Mouse (Mus musculus): ENCODE measurements at regions not wholly inside any gene's neighbourhood (a gene's known extent, or its start where the extent isn't known, plus 50 kb on each side); places are given as distances from the start of the nearest gene placed in this dataset.
A peak's percentile ranks its signal among the peaks of the same experiment; 100 is the strongest.

DNA sequence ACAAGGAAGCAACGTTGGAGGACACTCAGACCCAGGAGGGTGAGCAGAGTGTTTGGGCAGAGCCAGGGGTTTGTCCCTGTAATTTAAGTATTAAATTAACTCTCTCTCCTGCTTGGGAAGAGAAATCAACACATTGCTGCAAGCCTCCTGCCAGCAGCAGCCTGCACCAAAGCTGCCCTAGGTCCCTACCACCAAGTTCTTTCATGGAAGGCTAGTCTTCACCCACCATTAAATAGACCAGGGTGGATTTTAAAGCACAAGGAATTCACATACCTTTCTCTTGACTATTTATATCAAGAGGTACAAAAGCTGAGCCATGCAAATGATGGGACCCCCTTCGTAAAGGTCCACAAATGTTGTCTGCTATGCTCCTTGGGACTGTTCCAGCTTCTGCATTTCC is 165.9 kb downstream of the Sptssa start:
- no peak for DNase-seq
- TF ChIP-seq CTCF (IDR thresholded peaks at IDR 0.05; ENCODE audit: borderline replicate concordance, insufficient read depth, low read depth, low read length) (no peak), POLR2A (IDR thresholded peaks at IDR 0.05; ENCODE audit: borderline replicate concordance, insufficient read depth, low read length) (no peak)
- no peaks in the 10 kb centered on the region for H3K27me3 ChIP-seq (ENCODE audit: control insufficient read depth, insufficient read depth, low read length)
- H3K4me1 ChIP-seq (ENCODE audit: control insufficient read depth, insufficient read depth, low read length), result no peaks in the 10 kb centered on the region
- no peak overlapping the region for H3K4me3 ChIP-seq (replicated peaks; ENCODE audit: insufficient read depth, low read depth, low read length)
- WGBS, result 85% methylated on average over 2 of the region's 2 CpGs
- H3K27ac ChIP-seq (ENCODE audit: insufficient read depth, low read length), result no peak overlapping the region

DNA sequence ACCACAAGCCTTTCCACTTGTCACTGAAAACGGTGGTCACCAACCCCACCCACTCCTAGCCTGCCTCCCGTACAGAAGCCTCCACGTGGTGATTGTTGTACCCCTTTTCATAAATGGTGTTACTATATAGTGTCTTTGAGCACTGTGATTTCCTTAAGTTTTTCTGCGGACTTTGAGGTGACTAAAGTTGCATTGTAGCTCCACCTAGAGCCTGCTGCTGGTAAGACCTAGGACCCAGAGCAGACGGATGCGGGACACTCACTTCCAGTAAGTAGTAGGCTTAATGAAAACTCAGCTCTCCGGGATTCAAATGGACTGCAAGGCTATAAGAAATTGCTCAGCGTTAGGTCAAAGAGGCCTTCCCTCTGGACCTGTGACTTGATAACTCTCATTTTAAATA is 166.7 kb downstream of the Sptssa start:
- H3K27me3 ChIP-seq (ENCODE audit: control insufficient read depth, insufficient read depth, low read length), result no peaks in the 10 kb centered on the region
- no peak overlapping the region for H3K27ac ChIP-seq (ENCODE audit: insufficient read depth, low read length)
- TF ChIP-seq POLR2A (IDR thresholded peaks at IDR 0.05; ENCODE audit: borderline replicate concordance, insufficient read depth, low read length) (no peak), CTCF (IDR thresholded peaks at IDR 0.05; ENCODE audit: borderline replicate concordance, insufficient read depth, low read depth, low read length) (peak; percentile 78)
- WGBS, result 3% methylated on average over 8 of the region's 8 CpGs
- H3K4me3 ChIP-seq (replicated peaks; ENCODE audit: insufficient read depth, low read depth, low read length), result no peak overlapping the region
- H3K4me1 ChIP-seq (ENCODE audit: control insufficient read depth, insufficient read depth, low read length), result no peaks in the 10 kb centered on the region
- peak; percentile 37 to 56 for DNase-seq

DNA sequence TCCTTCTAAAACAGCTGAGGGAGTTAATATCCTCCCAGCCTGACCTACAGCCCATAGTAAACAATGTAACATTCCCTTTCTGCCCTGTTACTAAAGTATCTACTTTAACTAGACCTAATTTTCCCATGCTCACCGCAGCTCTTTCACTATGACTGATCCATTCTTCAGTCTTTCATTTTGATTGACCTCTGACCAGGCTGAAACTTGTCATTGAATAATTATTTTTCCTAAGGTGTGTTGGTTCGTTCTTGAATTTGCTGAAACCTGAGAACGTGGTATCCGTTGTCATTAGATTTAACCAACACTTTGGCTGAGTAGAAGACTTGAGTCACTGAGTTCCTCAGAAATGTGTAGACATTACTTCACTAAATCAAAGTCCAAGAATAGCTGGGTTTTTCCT is 168.7 kb downstream of the Sptssa start:
- WGBS, result 93% methylated on average over 4 of the region's 4 CpGs
- Histone ChIP-seq H3K27ac (ENCODE audit: insufficient read depth, low read length) (no peak overlapping the region), H3K27me3 (ENCODE audit: control insufficient read depth, insufficient read depth, low read length) (no peaks in the 10 kb centered on the region), H3K4me1 (ENCODE audit: control insufficient read depth, insufficient read depth, low read length) (no peaks in the 10 kb centered on the region), H3K4me3 (replicated peaks; ENCODE audit: insufficient read depth, low read depth, low read length) (no peak overlapping the region)
- TF ChIP-seq CTCF (IDR thresholded peaks at IDR 0.05; ENCODE audit: borderline replicate concordance, insufficient read depth, low read depth, low read length), result no peak
- no peak for TF ChIP-seq POLR2A (IDR thresholded peaks at IDR 0.05; ENCODE audit: borderline replicate concordance, insufficient read depth, low read length)
- DNase-seq, result no peak

DNA sequence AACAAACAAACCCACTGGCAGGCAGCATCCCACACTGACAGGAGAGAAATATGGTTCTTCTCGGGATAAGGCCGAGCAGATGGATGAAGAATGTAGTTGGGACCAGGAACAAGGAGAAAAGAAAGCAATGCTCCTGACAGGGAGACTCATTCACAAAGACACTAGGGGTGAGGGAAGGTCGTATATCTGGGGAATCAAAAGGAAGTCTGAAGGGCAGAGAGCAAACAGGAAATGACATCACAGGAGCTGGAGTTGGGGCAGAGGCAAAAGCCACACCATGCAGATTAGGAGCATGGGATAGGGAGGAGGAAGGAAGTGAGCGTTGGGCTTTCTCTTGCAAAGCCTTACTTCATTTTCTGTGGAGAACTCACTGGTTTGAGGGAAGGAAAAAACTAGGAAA is 174.4 kb downstream of the Sptssa start:
- no peak overlapping the region for H3K4me3 ChIP-seq (replicated peaks; ENCODE audit: insufficient read depth, low read depth, low read length)
- no peak for DNase-seq
- no peaks in the 10 kb centered on the region for H3K4me1 ChIP-seq (ENCODE audit: control insufficient read depth, insufficient read depth, low read length)
- 78% methylated on average over 4 of the region's 4 CpGs for WGBS
- H3K27ac ChIP-seq (ENCODE audit: insufficient read depth, low read length), result no peak overlapping the region
- TF ChIP-seq POLR2A (IDR thresholded peaks at IDR 0.05; ENCODE audit: borderline replicate concordance, insufficient read depth, low read length) (no peak), CTCF (IDR thresholded peaks at IDR 0.05; ENCODE audit: borderline replicate concordance, insufficient read depth, low read depth, low read length) (no peak)
- no peaks in the 10 kb centered on the region for H3K27me3 ChIP-seq (ENCODE audit: control insufficient read depth, insufficient read depth, low read length)

DNA sequence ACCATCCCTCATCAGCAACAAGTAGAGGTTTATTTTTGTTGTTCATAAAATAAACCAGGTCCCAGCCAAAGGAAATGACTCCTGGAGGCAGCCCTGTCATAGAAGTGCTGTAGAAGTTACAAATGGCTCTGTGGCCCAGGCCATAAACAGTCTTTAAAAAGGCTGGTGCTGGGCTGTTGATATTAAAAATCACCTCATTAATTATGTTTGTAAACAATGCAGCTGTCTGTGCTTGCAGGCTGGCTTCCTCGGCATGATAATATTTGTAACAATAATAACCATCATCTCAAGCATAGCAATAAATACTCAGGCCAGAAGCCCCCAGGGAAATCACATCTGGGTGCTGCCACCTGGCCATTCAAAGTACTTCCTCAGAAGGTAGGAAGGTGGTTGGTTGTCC is 176.5 kb downstream of the Sptssa start:
- 69% methylated on average over 1 of the region's 1 CpGs for WGBS
- TF ChIP-seq CTCF (IDR thresholded peaks at IDR 0.05; ENCODE audit: borderline replicate concordance, insufficient read depth, low read depth, low read length) (no peak), POLR2A (IDR thresholded peaks at IDR 0.05; ENCODE audit: borderline replicate concordance, insufficient read depth, low read length) (no peak)
- no peak for DNase-seq
- Histone ChIP-seq H3K4me1 (ENCODE audit: control insufficient read depth, insufficient read depth, low read length) (no peaks in the 10 kb centered on the region), H3K4me3 (replicated peaks; ENCODE audit: insufficient read depth, low read depth, low read length) (no peak overlapping the region), H3K27me3 (ENCODE audit: control insufficient read depth, insufficient read depth, low read length) (no peaks in the 10 kb centered on the region), H3K27ac (ENCODE audit: insufficient read depth, low read length) (no peak overlapping the region)

DNA sequence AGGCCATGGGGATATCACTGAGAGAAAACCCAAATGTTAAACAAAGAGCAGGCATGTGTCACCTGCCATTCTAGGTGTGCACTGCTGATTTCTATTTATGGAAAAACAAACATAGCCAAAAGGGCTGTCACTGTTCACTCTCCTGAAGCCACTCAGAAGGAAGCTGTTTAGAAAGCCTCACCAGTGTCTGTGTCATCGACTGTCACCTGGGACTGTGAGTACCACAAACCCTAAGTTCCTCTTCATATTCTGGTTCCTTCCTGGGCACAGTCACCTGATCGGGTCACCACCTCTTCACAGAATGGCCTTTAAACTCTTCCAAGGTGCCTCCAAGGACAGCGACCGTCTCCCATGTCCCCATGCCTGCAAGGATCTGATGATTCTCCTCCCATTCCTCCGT is 183.5 kb downstream of the Sptssa start:
- Histone ChIP-seq H3K4me1 (ENCODE audit: control insufficient read depth, insufficient read depth, low read length) (no peaks in the 10 kb centered on the region), H3K27me3 (ENCODE audit: control insufficient read depth, insufficient read depth, low read length) (no peaks in the 10 kb centered on the region), H3K27ac (ENCODE audit: insufficient read depth, low read length) (no peak overlapping the region), H3K4me3 (replicated peaks; ENCODE audit: insufficient read depth, low read depth, low read length) (no peak overlapping the region)
- no peak for TF ChIP-seq POLR2A (IDR thresholded peaks at IDR 0.05; ENCODE audit: borderline replicate concordance, insufficient read depth, low read length)
- no peak for TF ChIP-seq CTCF (IDR thresholded peaks at IDR 0.05; ENCODE audit: borderline replicate concordance, insufficient read depth, low read depth, low read length)
- 90% methylated on average over 5 of the region's 5 CpGs for WGBS
- no peak for DNase-seq

DNA sequence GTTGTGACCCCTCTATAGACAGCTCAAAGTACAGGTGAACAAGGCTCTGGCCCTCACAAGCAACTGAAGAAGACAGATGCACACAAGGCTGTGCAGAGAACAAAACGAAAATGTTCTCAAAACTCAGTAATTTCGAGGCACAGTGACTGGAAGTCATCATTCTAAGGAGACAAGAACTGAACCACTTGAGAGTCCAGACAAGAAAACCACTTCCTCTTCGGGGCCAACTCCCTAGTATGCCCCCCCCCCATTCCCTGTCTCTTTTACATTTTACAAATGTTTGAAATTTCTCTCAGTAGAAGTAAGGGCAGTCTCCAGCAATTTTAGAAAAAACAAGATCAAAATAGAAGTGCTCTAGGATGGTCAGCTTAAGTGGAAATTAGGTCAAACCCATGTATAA is 184.0 kb downstream of the Sptssa start:
- WGBS, result 82% methylated on average over 3 of the region's 3 CpGs
- H3K4me3 ChIP-seq (replicated peaks; ENCODE audit: insufficient read depth, low read depth, low read length), result no peak overlapping the region
- DNase-seq, result no peak
- no peak overlapping the region for H3K27ac ChIP-seq (ENCODE audit: insufficient read depth, low read length)
- H3K4me1 ChIP-seq (ENCODE audit: control insufficient read depth, insufficient read depth, low read length), result no peaks in the 10 kb centered on the region
- TF ChIP-seq POLR2A (IDR thresholded peaks at IDR 0.05; ENCODE audit: borderline replicate concordance, insufficient read depth, low read length) (no peak), CTCF (IDR thresholded peaks at IDR 0.05; ENCODE audit: borderline replicate concordance, insufficient read depth, low read depth, low read length) (no peak)
- no peaks in the 10 kb centered on the region for H3K27me3 ChIP-seq (ENCODE audit: control insufficient read depth, insufficient read depth, low read length)

DNA sequence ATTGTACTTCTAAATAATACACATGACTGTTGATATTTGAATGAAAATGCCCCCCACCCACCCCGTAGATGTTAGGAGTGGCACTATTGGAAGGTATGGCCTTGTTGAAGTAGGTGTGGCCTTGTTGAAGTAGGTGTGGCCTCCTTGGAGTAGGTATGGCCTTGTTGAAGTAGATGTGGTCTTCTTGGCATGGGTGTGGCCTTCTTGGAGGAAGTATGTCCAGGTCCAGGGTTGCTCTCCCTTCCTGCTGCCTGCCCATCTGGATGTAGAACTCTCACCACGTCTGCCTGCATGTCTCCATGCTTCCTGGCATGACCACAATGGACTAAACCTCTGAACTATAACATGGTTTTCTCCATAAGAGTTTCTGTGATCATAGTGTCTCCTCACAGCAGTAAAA is 188.7 kb downstream of the Sptssa start:
- Histone ChIP-seq H3K4me3 (replicated peaks; ENCODE audit: insufficient read depth, low read depth, low read length) (no peak overlapping the region), H3K27ac (ENCODE audit: insufficient read depth, low read length) (no peak overlapping the region), H3K27me3 (ENCODE audit: control insufficient read depth, insufficient read depth, low read length) (no peaks in the 10 kb centered on the region), H3K4me1 (ENCODE audit: control insufficient read depth, insufficient read depth, low read length) (no peaks in the 10 kb centered on the region)
- DNase-seq, result no peak
- TF ChIP-seq POLR2A (IDR thresholded peaks at IDR 0.05; ENCODE audit: borderline replicate concordance, insufficient read depth, low read length) (no peak), CTCF (IDR thresholded peaks at IDR 0.05; ENCODE audit: borderline replicate concordance, insufficient read depth, low read depth, low read length) (no peak)
- 76% methylated on average over 2 of the region's 2 CpGs for WGBS

All from cerebellum, adult 2 months (tissue).